Mouse (Mus musculus) liver, postnatal 0 days (tissue): ENCODE results near the gene Slit3. TPM values are rescaled to one million over a fixed set of nuclear protein-coding genes. Genes with fewer than 3 reads are reported as not detected.

Experiments
- ATAC-seq: fragments of 200-750 bp; cut with Nextera tagmentation; 2 replicates; pipeline ENCODE4 v1.8.0; 2017; ENCODE audit warnings: mild to moderate bottlenecking, moderate library complexity
- DNase-seq: peaks from one replicate; pipeline ENCODE4 v3.0.0-alpha.2; 2016
- H3K27ac ChIP-seq: fragments of 300-500 bp; sonication (generic); 2 replicates; pipeline ENCODE4 v1.5.1; 2014; ENCODE audit warnings: antibody characterized with exemption, moderate library complexity, mild to moderate bottlenecking, low read depth
- H3K27me3 ChIP-seq: fragments of 300-500 bp; sonication (generic); 2 replicates; pipeline ENCODE4 v1.6.1; 2014; ENCODE audit warnings: low read length, control low read depth, mixed read lengths; ENCODE audit not compliant: insufficient read depth
- H3K36me3 ChIP-seq: fragments of 300-500 bp; sonication (generic); replicated peaks from 2 replicates; pipeline ENCODE4 v1.6.1; 2014; ENCODE audit warnings: mild to moderate bottlenecking, control low read depth, low read length, moderate library complexity, mixed read lengths; ENCODE audit not compliant: insufficient read depth
- H3K4me1 ChIP-seq: fragments of 300-500 bp; sonication (generic); 2 replicates; pipeline ENCODE4 v1.6.1; 2014; ENCODE audit warnings: antibody characterized with exemption, mild to moderate bottlenecking, control low read depth; ENCODE audit not compliant: insufficient read depth
- H3K4me2 ChIP-seq: fragments of 300-500 bp; sonication (generic); 2 replicates; pipeline ENCODE4 v1.6.1; 2014; ENCODE audit warnings: low read depth, mild to moderate bottlenecking, low read length, moderate library complexity, mixed read lengths
- H3K4me3 ChIP-seq: fragments of 300-500 bp; sonication (generic); 2 replicates; pipeline ENCODE4 v1.5.1; 2014; ENCODE audit warnings: low read depth, low read length
- H3K9ac ChIP-seq: fragments of 300-500 bp; sonication (generic); replicated peaks from 2 replicates; pipeline ENCODE4 v1.6.1; 2014; ENCODE audit warnings: mild to moderate bottlenecking, moderate library complexity
- H3K9me3 ChIP-seq: fragments of 300-500 bp; sonication (generic); 2 replicates; pipeline ENCODE4 v1.6.1; 2016; ENCODE audit warnings: mild to moderate bottlenecking, control low read depth, low read length, mixed read lengths
- CTCF ChIP-seq: sonication (generic); IDR thresholded peaks from 2 replicates; pipeline ENCODE4 v1.5.1; 2016; ENCODE audit warnings: antibody characterized with exemption, low read depth
- EP300 ChIP-seq: IDR thresholded peaks from 2 replicates; pipeline ENCODE4 v1.6.1; 2016; ENCODE audit warnings: antibody characterized with exemption, low read depth, mild to moderate bottlenecking
- WGBS: fragments of 180-500 bp; shearing (Covaris S2); extraction: QIAGEN DNeasy Blood & Tissue Kit; methylation state at CpG from one replicate; pipeline ENCODE4 v1.1.7; 2014; ENCODE audit not compliant: insufficient replicate concordance; 5-methylcytosine and 5-hydroxymethylcytosine counted together
- polyA plus RNA-seq: library from polyadenylated mRNA; unstranded; fragments of >200 nt; fragmentation: Nextera tagmentation; extraction: Ambion mirVana; gene quantifications from 2 replicates; pipeline ENCODE4 v1.2.1, GENCODE M21; 2015

The Slit3 gene
- polyA plus RNA-seq, 1 experiment from 2014 or later, result 0.20 TPM

- Histone ChIP-seq H3K9ac (no peak overlapping the region), H3K9me3 (no peaks in the 10 kb centered on the region), H3K4me3 (no peak overlapping the region), H3K36me3 (no peaks in the 10 kb centered on the region), H3K4me1 (no peaks in the 10 kb centered on the region), H3K4me2 (no peak overlapping the region), H3K27me3 (no peaks in the 10 kb centered on the region; the same call in 1 of the 2 replicates), H3K27ac (no peak overlapping the region)
- ATAC-seq, result peak; percentile 31; the same call in 1 of the 2 replicates
- no peak for DNase-seq
- TF ChIP-seq EP300, result no peak
- TF ChIP-seq CTCF, result no peak
- 30% methylated on average over 5 of the region's 5 CpGs for WGBS
These were observed 176.3 kb downstream of the Slit3 start for GRCm38 (mm10) chr11:35297319-35297718.

- Histone ChIP-seq H3K9me3 (no peaks in the 10 kb centered on the region), H3K9ac (no peak overlapping the region), H3K4me1 (no peaks in the 10 kb centered on the region), H3K27ac (no peak overlapping the region), H3K27me3 (no peaks in the 10 kb centered on the region; the same call in 1 of the 2 replicates), H3K36me3 (no peaks in the 10 kb centered on the region), H3K4me3 (no peak overlapping the region), H3K4me2 (no peak overlapping the region)
- no peak for DNase-seq
- ATAC-seq, result no peak
- TF ChIP-seq CTCF (no peak), EP300 (no peak)
- WGBS, result 72% methylated on average over 2 of the region's 2 CpGs
These were observed 177.5 kb downstream of the Slit3 start for GRCm38 (mm10) chr11:35298526-35298925.

- WGBS, result 77% methylated on average over 7 of the region's 7 CpGs
- TF ChIP-seq CTCF (no peak), EP300 (no peak)
These were observed 178.9 kb downstream of the Slit3 start for GRCm38 (mm10) chr11:35299857-35300375.

GRCm38 (mm10) chr11:35302272-35302671 lies 181.2 kb downstream of the Slit3 start:
- Histone ChIP-seq H3K4me3 (no peak overlapping the region), H3K27me3 (no peaks in the 10 kb centered on the region), H3K4me2 (no peak overlapping the region), H3K9ac (no peak overlapping the region), H3K4me1 (no peaks in the 10 kb centered on the region), H3K36me3 (no peaks in the 10 kb centered on the region), H3K9me3 (no peaks in the 10 kb centered on the region), H3K27ac (no peak overlapping the region)
- ATAC-seq, result no peak
- 65% methylated on average over 5 of the region's 5 CpGs for WGBS
- TF ChIP-seq EP300, result no peak
- TF ChIP-seq CTCF, result no peak
- DNase-seq, result no peak

More at GRCm38 (mm10) chr11:35299857-35300375, 178.9 kb downstream of the Slit3 start:
- no peak overlapping the region for H3K4me3 ChIP-seq
- H3K4me2 ChIP-seq, result no peak overlapping the region
- no peak for DNase-seq
- no peaks in the 10 kb centered on the region for H3K9me3 ChIP-seq
- H3K9ac ChIP-seq, result no peak overlapping the region
- ATAC-seq, result no peak
- H3K27me3 ChIP-seq, result no peaks in the 10 kb centered on the region
- no peaks in the 10 kb centered on the region for H3K4me1 ChIP-seq
- H3K27ac ChIP-seq, result no peak overlapping the region
- no peaks in the 10 kb centered on the region for H3K36me3 ChIP-seq

GRCm38 (mm10) chr11:35304216-35304975 lies 183.4 kb downstream of the Slit3 start:
- TF ChIP-seq CTCF, result no peak
- TF ChIP-seq EP300, result no peak
- no peaks in the 10 kb centered on the region for H3K4me1 ChIP-seq
- ATAC-seq, result no peak
- WGBS, result 71% methylated on average over 8 of the region's 8 CpGs
- DNase-seq, result no peak
- H3K9ac ChIP-seq, result no peak overlapping the region
- H3K9me3 ChIP-seq, result no peaks in the 10 kb centered on the region
- no peak overlapping the region for H3K4me3 ChIP-seq
- no peak overlapping the region for H3K27ac ChIP-seq
- H3K36me3 ChIP-seq, result no peaks in the 10 kb centered on the region
- no peak overlapping the region for H3K4me2 ChIP-seq
- H3K27me3 ChIP-seq, result no peaks in the 10 kb centered on the region

GRCm38 (mm10) chr11:35305111-35305510 lies 184.1 kb downstream of the Slit3 start:
- no peak overlapping the region for H3K9ac ChIP-seq
- H3K4me1 ChIP-seq, result no peaks in the 10 kb centered on the region
- DNase-seq (no peak), ATAC-seq (no peak)
- no peaks in the 10 kb centered on the region for H3K27me3 ChIP-seq
- TF ChIP-seq CTCF (no peak), EP300 (no peak)
- no peaks in the 10 kb centered on the region for H3K36me3 ChIP-seq
- H3K9me3 ChIP-seq, result no peaks in the 10 kb centered on the region
- H3K4me3 ChIP-seq, result no peak overlapping the region
- no peak overlapping the region for H3K27ac ChIP-seq
- 60% methylated on average over 5 of the region's 5 CpGs for WGBS
- H3K4me2 ChIP-seq, result no peak overlapping the region
